Mouse (Mus musculus) cerebellum, adult 2 months (tissue): ENCODE measurements around the gene Btn1a1.

Source experiments
- CTCF ChIP-seq: fragments of 200-500 bp; IDR thresholded peaks from 2 replicates; pipeline ENCODE4 v1.5.1; 2011; ENCODE audit warnings: low read depth, mild to moderate bottlenecking, control low read depth, low read length, moderate library complexity, borderline replicate concordance; ENCODE audit not compliant: insufficient read depth
- POLR2A ChIP-seq: fragments of 200-500 bp; IDR thresholded peaks from 2 replicates; pipeline ENCODE4 v1.6.1; 2011; ENCODE audit warnings: low read length, control low read depth, borderline replicate concordance; ENCODE audit not compliant: insufficient read depth

DNA sequence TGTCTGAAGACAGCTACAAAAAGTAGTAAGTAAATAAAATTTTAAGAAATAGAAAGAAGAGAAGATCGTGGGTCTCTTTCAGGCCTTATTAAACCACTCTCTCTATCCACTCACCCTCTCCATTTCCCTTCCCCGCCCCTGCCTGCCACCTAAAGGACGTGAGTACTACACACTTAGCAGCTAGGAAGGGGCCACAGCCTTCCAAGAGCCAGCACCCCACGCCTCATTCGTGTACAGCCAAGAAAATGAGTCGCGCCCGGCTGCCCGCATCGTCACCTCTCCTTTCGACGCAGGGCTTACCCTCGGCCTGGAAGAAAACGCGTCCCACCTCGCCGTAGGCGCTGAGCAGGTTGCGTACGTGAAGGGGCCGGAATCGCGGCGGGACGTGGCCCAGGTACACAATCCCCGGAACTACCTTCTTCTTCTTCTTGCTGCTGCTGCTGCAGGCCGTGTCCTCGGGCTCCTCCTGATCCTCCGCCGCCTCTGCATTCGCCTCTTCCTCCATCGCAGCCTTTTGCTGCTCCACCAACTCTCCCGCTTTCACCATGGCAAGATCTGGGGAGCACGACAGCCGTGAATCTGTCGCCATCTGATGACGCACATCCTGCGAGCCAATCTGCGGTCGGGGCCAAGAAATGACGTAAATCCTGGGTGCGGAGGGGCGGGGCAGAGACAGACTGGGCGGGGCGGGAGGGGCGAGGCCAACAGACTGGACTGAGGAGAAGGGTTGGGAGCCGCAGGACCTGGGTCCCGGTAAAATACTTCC is 42.2 kb downstream of the Btn1a1 start, which contains the start of gene Abt1:
- no peak for TF ChIP-seq CTCF
- TF ChIP-seq POLR2A, result peak; percentile 79
